Mouse (Mus musculus): Measurements from ENCODE around the gene Smg6. TPM values are rescaled to one million over a fixed set of nuclear protein-coding genes. Genes with fewer than 3 reads are reported as not detected.

Smg6 gene
- total RNA-seq, 2 experiments from 2014 or later = 25.0 to 28.6 TPM

- no peak for DNase-seq (ENCODE audit: low spot score in 2 of 2)
These were observed 120.2 kb downstream of the Smg6 start for GRCm38 (mm10) chr11:75045822-75046221.

DNA sequence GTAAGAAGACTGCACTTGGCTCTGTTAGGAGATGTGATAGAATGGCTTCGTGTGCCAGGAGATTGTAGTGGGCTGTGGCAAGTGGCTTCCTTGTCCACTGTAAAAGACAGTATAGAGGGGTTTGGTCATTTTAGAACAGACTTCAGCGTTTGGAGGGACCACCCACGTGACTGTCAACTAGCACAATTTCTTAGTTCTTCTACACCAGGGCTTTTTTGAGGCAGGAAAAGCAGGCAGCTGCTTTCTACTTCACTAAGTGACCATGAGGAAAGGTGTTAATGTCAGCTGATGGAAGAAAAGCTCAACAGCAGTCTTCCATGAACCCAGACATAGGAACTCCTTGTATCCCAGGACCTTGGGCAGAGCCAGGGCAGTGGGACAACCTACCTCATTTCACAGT is 121.0 kb downstream of the Smg6 start:
- no peak for DNase-seq (ENCODE audit: low spot score in 2 of 2)

DNA sequence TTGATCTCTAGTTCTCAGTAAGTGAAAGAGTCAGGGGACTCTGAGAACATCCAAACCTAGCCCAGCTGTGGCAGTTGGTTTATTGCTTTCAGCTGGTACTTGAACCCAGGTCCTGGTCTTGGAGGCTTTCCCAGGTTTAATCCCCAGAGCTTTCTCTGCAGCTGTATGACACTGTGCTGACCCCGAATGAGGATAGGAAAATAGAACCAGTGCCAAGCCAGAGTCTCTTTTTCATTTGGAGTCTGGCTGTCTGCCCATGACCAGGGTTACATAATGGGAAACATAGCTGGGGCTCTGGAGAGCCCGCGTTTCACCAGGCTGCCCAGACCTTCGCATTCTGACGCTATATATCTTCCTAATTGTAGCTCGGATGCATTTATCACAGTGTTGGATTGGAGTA is 121.4 kb downstream of the Smg6 start:
- peak; percentile 83 to 95 for DNase-seq (ENCODE audit: low spot score in 2 of 2)

DNA sequence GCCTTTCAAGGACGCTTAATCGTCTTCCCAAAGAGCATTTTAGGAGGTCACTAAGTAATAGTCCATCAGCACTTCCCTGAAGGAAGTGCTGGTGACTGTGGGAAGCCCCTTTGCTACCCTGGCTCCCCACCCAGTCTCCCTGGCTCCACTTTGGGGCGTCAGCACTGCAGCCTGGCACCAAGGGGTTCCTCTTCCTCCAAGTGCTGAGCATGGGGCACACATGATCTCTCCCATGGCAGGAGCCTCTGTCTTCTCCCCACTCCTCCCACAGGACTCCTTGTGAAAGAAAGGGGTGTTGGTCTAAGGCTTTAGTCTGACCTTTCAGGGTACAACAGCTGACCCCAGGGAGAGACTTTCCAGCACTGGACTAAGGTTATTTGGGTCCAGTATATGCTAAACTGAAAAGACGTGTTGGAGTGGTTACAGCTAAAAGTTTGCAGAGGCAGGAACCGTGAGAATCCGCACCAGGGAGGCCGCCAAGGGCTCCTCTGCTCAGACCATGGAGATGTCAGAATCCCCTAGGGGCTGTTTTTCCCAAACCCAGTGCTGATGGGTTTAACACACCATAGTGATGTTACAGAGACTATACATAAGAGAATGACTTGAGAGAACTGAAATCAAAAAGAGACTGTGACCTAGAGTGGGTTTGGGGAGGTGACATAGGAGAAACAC is 122.2 kb downstream of the Smg6 start:
- no peak for DNase-seq (ENCODE audit: low spot score in 2 of 2)

DNA sequence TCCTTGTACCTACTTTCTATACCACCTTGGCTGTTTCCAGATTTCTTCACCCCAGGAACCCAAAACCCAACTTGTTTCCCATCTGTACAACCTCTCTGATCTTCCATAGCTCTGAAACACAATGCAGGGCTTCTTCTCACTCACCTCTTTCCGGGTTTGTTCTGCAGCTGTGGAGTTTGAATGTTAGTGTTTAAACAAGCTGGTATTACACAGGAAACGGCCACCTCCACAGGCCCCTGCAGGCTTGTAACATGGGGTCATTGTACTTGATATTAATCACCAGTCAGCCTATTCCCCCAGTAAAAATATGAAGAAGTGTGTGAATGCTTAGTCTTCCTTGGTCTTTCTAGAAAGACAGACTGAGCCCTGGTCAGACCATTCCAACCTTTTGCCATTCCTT is 123.5 kb downstream of the Smg6 start:
- no peak for DNase-seq (ENCODE audit: low spot score in 2 of 2)

DNA sequence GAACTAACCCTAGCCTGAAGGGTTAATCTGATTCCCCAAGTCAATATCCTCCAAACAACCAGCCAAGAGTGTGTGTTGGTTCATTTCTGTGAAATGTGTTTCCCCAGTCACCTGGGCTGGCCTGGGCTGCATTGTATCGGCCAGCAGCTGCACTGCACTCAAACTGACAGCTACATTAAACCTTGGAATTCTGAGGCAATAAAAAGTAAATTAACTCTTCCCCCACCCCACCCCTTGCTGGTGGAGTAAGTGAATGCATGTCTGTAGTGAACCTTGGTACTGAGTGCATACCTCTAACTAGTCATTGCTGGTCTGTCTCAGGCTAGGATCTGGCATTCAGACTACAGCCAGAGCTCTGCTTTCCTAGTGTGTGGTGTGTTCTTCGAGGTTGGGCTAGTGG is 124.2 kb downstream of the Smg6 start:
- DNase-seq (ENCODE audit: low spot score in 2 of 2) = no peak

- DNase-seq (ENCODE audit: low spot score in 2 of 2) = no peak
These were observed 125.6 kb downstream of the Smg6 start for GRCm38 (mm10) chr11:75051239-75051638.

- DNase-seq (ENCODE audit: low spot score in 2 of 2) = peak in 1 of 2 experiments; percentile 46
These were observed 126.3 kb downstream of the Smg6 start for GRCm38 (mm10) chr11:75051712-75052550.

GRCm38 (mm10) chr11:75053020-75053419 is 127.4 kb downstream of the Smg6 start:
- DNase-seq (ENCODE audit: low spot score in 2 of 2) = no peak

DNA sequence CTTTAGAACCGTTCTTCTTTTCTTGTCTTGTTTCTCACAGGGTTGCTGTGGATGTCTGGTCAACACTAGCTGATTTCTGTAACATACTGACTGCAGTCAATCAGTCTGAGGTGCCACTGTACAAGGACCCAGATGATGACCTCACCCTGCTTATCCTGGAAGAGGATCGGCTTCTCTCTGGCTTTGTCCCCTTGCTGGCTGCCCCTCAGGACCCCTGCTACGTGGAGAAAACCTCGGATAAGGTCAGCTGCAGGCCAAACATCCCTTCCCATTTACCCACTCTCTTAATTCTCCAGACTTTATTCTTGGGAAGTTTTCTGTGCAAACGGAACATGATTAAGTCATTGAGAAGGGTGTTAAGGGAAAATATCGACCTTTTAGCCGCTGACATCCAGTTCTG is 128.1 kb downstream of the Smg6 start:
- no peak for DNase-seq (ENCODE audit: low spot score in 2 of 2)

DNA sequence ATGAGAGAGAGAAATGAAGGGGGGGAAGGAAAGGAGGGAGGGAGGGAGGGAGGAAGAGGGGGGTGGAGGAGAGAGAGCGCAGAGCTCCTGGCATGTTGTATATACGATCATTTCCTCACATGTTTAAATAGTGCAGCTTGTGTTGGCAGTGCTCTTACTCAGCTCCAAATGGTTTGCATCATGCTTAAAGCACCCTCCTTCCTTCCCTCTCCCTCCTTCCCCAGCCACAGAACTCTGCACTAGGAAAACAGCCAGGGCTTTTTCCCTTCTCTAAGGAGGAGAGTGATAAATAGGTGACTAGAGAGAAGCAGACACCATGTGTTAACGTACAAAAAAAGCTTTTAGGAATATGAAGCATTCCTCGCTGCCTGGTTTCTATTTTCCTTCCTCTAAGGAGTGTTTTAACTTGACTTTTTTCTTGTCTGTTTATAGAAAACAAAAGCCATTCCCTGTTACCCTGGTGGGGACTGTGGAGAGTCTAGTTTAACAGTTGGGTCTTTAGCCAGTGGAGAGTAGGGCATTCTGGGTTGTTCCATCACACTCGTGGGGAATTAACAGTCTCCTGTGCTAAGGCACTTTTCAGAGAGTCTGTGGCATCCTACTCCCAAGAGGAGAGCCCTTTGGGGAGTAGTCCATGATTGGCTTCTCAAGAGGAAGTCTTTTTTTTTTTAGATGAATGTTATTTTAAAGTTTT is 128.7 kb downstream of the Smg6 start:
- DNase-seq (ENCODE audit: low spot score in 2 of 2) = no peak

- DNase-seq (ENCODE audit: low spot score in 2 of 2) = no peak
These were observed 129.2 kb downstream of the Smg6 start for GRCm38 (mm10) chr11:75054878-75055214.

- DNase-seq (ENCODE audit: low spot score in 2 of 2) = no peak
These were observed 137.0 kb downstream of the Smg6 start for GRCm38 (mm10) chr11:75062650-75063049.

- no peak for DNase-seq (ENCODE audit: low spot score in 2 of 2)
These were observed 138.6 kb downstream of the Smg6 start for GRCm38 (mm10) chr11:75064266-75064665.

- no peak for DNase-seq (ENCODE audit: low spot score in 2 of 2)
These were observed 145.7 kb downstream of the Smg6 start for GRCm38 (mm10) chr11:75071352-75071751.

- no peak for DNase-seq (ENCODE audit: low spot score in 2 of 2)
These were observed 147.5 kb downstream of the Smg6 start for GRCm38 (mm10) chr11:75072932-75073625.

- no peak for DNase-seq (ENCODE audit: low spot score in 2 of 2)
These were observed 148.1 kb downstream of the Smg6 start for GRCm38 (mm10) chr11:75073696-75074095.

DNA sequence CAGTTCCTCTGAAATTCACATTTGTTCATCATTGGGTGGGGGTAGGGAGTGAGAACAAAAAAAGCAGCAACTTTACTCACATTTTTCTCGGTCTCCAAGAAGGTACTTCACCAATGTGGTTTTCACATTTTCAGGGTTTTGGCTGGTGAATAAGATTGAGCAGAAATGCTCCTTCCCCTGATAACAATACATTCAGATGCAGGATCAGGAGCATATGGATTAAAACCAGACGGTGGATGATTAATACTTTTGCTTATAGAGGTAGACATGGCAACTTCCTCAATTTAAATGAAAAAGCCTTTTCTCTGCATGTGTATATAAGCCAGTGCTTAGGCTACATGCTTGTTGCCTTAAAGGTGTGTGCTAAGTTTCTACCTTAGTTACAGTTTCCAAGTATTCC is 148.9 kb downstream of the Smg6 start:
- no peak for DNase-seq (ENCODE audit: low spot score in 2 of 2)

DNA sequence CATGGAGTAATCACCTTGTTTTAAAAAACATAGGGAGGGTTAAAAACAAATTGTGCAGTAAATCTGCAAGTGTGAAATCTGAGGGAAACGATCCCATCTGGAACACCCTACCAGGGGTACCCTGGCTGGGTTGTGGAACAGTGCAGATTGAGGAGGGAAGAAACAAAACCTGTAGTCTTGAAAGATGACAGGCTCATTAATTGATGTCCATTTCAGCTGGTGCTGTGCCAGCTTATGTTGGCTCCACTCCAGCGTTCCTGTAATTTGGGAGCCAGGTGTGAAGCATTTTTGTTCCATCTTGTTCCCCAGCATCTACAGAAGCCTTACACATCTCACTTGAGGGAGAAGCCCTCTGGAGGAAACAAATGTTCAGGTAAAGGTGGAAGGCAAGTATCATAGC is 153.0 kb downstream of the Smg6 start:
- no peak for DNase-seq (ENCODE audit: low spot score in 2 of 2)

DNA sequence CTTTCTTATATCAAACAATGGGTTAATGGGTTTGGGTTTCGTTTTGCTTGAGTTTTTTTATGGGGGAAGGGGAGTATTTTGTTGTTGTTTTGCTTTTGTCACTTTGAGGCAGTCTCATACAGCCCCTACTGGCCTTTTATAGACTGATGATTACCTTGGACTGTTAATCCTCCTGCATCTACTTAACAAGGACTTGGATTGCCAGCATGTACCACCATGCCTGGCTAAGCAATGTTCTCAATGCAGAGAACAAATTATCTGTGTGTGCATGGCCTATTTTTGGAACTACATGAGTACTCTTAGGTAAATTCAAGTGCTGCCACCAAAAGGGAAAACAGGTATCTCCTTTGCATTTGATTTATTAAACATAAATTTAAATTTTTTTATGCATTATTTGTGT is 157.4 kb downstream of the Smg6 start:
- DNase-seq (ENCODE audit: low spot score in 2 of 2) = no peak

GRCm38 (mm10) chr11:75092159-75092558 is 166.5 kb downstream of the Smg6 start:
- DNase-seq (ENCODE audit: low spot score in 2 of 2) = no peak

DNA sequence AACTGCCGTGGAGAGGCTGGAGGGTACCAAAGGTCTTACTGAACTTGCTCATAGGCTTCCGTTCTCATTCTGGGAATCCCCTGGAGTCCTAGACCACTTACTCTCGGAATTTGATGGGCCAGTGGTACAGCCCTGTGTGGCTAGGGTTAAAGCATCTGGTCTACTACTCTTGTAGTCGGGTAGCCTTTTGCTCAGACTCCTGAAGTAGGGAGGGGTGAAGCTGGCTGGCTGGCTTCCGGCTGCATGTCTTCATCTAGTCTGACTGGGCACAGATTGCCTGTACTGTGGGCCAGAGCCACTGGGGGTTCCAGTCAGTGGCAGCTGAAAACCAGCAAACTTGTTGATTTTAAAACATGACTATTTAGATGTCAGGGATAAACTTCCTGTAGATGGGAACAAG is 167.0 kb downstream of the Smg6 start:
- DNase-seq (ENCODE audit: low spot score in 2 of 2) = no peak
